12 mouse cellular contexts compared by ENCODE assay signal in genomic region chr4:32004773-32005591, GRCm38 (mm10).
"Had no signal": no experiment of that assay in that cellular context is flagged by ENCODE, and none has a peak within 500 bp of the region (broad histone marks: within the 10 kb centered on the region; RNA-seq: fewer than 3 reads in every experiment).

No protein-coding gene starts in this region.

- H3K4me3 ChIP-seq: kidney, embryonic 15.5 days; limb, embryonic 13.5 days; megakaryocyte, embryonic 14.5 days; midbrain, embryonic 13.5 days; neural tube, embryonic 12.5 days had no signal

- H3K27ac ChIP-seq: kidney, embryonic 15.5 days; limb, embryonic 13.5 days; liver, embryonic 14.5 days; midbrain, embryonic 13.5 days; neural tube, embryonic 12.5 days had no signal

- H3K9ac ChIP-seq: kidney, embryonic 15.5 days; limb, embryonic 13.5 days; liver, embryonic 14.5 days; midbrain, embryonic 13.5 days; neural tube, embryonic 12.5 days had no signal

- H3K27me3 ChIP-seq: kidney, embryonic 15.5 days; limb, embryonic 13.5 days; megakaryocyte, embryonic 14.5 days; midbrain, embryonic 13.5 days; neural tube, embryonic 12.5 days had no signal

- H3K4me1 ChIP-seq: kidney, embryonic 15.5 days; limb, embryonic 13.5 days; midbrain, embryonic 13.5 days; neural tube, embryonic 12.5 days had no signal

- H3K9me3 ChIP-seq: kidney, embryonic 15.5 days; limb, embryonic 13.5 days; megakaryocyte, embryonic 14.5 days; midbrain, embryonic 13.5 days; neural tube, embryonic 12.5 days had no signal

- ATAC-seq: midbrain, embryonic 13.5 days had no signal

- DNase-seq: kidney, adult 2 months; kidney, postnatal 14 days; left cerebral cortex, postnatal 4 days; lung, adult 18-20 months; thymus, adult 18-20 months; thymus, postnatal 25 days had no signal
